Mouse (Mus musculus): ENCODE measurements around the gene Bmp7.

DNA sequence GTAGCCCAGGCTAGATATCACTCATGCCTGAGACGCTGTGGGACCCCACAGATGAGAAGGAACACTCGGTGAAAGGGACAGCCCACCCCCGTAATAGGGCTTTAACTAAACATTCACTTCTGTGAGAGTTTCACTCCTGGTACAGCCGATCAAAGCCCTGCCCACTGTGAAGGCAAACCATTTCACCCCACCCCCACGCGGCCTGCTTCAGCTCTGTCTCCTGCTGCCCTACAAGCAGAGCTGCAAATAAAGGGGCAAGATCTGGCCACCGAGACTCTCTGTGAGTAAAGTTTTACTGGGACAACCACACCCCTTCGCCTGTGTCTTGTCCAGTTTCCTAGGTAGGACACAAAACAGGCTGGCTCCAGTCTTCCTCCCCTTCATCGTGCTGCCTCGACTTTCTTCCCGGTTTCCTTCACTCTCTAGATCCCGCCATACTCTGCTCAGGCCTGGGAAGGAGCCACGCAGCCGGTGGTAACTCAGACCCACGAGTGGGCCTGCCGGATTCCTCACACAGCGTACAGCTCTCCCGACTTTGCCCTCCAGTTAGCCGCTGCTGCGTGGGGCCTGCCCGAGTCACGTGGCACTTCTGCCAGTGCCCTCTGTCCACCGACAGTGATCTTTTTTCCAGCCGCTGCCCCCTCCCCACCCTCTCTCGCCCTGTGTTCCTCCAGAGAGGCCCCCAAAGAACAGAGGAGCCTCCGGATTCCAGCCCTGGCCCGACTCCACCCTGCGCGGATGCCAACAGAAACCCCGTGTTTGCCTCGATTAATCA lies 94.4 kb downstream of the Bmp7 start:
- TF ChIP-seq CTCF (IDR thresholded peaks at IDR 0.05; ENCODE audit: extremely low read depth, insufficient read depth, insufficient read length, insufficient replicate concordance) (no peak), POLR2A (IDR thresholded peaks at IDR 0.05; ENCODE audit: low read depth, low read length) (no peak)
